Mouse (Mus musculus) liver, embryonic 12.5 days (tissue): ENCODE data around the gene Klhl22. TPM values are rescaled to one million over a fixed set of nuclear protein-coding genes. Genes with fewer than 3 reads are reported as not detected.

ENCODE experiments used
- ATAC-seq: fragments of 200-750 bp; cut with Nextera tagmentation; 2 replicates; pipeline ENCODE4 v1.8.0; 2017; ENCODE audit warnings: moderate number of reproducible peaks, mild to moderate bottlenecking, moderate library complexity
- H3K27ac ChIP-seq: fragments of 300-500 bp; sonication (generic); 2 replicates; pipeline ENCODE4 v1.5.1; 2016; ENCODE audit warnings: mild to moderate bottlenecking
- H3K27me3 ChIP-seq: fragments of 300-500 bp; sonication (generic); replicated peaks from 2 replicates; pipeline ENCODE4 v1.6.1; 2016; ENCODE audit warnings: mild to moderate bottlenecking, moderate library complexity
- H3K36me3 ChIP-seq: fragments of 300-500 bp; sonication (generic); 2 replicates; pipeline ENCODE4 v1.6.1; 2016; ENCODE audit warnings: mild to moderate bottlenecking, moderate library complexity
- H3K4me1 ChIP-seq: fragments of 300-500 bp; sonication (generic); 2 replicates; pipeline ENCODE4 v1.6.1; 2016
- H3K4me2 ChIP-seq: fragments of 300-500 bp; sonication (generic); 2 replicates; pipeline ENCODE4 v1.6.1; 2016; ENCODE audit warnings: mild to moderate bottlenecking, moderate library complexity
- H3K4me3 ChIP-seq: fragments of 300-500 bp; sonication (generic); 2 replicates; pipeline ENCODE4 v1.5.1; 2016; ENCODE audit warnings: mild to moderate bottlenecking, moderate library complexity
- H3K9ac ChIP-seq: fragments of 300-500 bp; sonication (generic); 2 replicates; pipeline ENCODE4 v1.6.1; 2016; ENCODE audit warnings: mild to moderate bottlenecking, moderate library complexity
- H3K9me3 ChIP-seq: fragments of 300-500 bp; sonication (generic); replicated peaks from 2 replicates; pipeline ENCODE4 v1.6.1; 2016; ENCODE audit warnings: mild to moderate bottlenecking, moderate library complexity
- WGBS: fragments of 180-500 bp; shearing (Covaris S2); methylation state at CpG from one replicate; pipeline ENCODE4 v1.1.7; 2016; ENCODE audit not compliant: insufficient replicate concordance; 5-methylcytosine and 5-hydroxymethylcytosine counted together
- polyA plus RNA-seq: library from polyadenylated mRNA; unstranded; fragments of >200 nt; fragmentation: Nextera tagmentation; extraction: Ambion mirVana; gene quantifications from 2 replicates; pipeline ENCODE4 v1.2.1, GENCODE M21; 2016

Gene Klhl22
- 23.5 and 24.0 TPM in 2 replicates for polyA plus RNA-seq

- Histone ChIP-seq H3K27ac (peak within 1 kb of the TSS; percentile 72), H3K36me3 (peaks cover 4% of the 10 kb centered on the region; the same call in 1 of the 2 replicates), H3K4me3 (peak within 1 kb of the TSS; percentile 67), H3K27me3 (peaks cover 10% of the 10 kb centered on the region; the same call in 1 of the 2 replicates), H3K4me2 (peak within 1 kb of the TSS; percentile 96), H3K4me1 (peaks cover 53% of the 10 kb centered on the region), H3K9ac (peak within 1 kb of the TSS; percentile 83), H3K9me3 (no peaks in the 10 kb centered on the region)
- peak; percentile 78 for ATAC-seq
- WGBS: under 1% methylated on average over 27 of the region's 28 CpGs
Observed at GRCm38 (mm10) chr16:17759344-17759773, at the start of gene Klhl22. TSS of gene Klhl22 (plus strand) at chr16:17759618.

GRCm38 (mm10) chr16:17717791-17718190, 41.6 kb upstream of the Klhl22 start:
- H3K27ac ChIP-seq: no peak overlapping the region
- H3K9me3 ChIP-seq: no peaks in the 10 kb centered on the region
- no peak overlapping the region for H3K9ac ChIP-seq
- peaks cover 4% of the 10 kb centered on the region; the same call in 1 of the 2 replicates for H3K36me3 ChIP-seq
- no peak overlapping the region for H3K4me3 ChIP-seq
- peaks cover 30% of the 10 kb centered on the region for H3K4me1 ChIP-seq
- ATAC-seq: no peak
- H3K4me2 ChIP-seq: no peak overlapping the region
- H3K27me3 ChIP-seq: no peaks in the 10 kb centered on the region
- WGBS: 72% methylated on average over 1 of the region's 1 CpGs

- H3K27me3 ChIP-seq: no peaks in the 10 kb centered on the region; the same call in 1 of the 2 replicates
- H3K4me2 ChIP-seq: peak overlapping the region; percentile 94
- no peak for ATAC-seq
- peak overlapping the region; percentile 92 for H3K9ac ChIP-seq
- H3K4me1 ChIP-seq: peaks cover 32% of the 10 kb centered on the region
- no peaks in the 10 kb centered on the region for H3K9me3 ChIP-seq
- WGBS: 50% methylated on average over 9 of the region's 9 CpGs
- no peaks in the 10 kb centered on the region for H3K36me3 ChIP-seq
- no peak overlapping the region for H3K27ac ChIP-seq
- H3K4me3 ChIP-seq: peak overlapping the region; percentile 89
Observed at GRCm38 (mm10) chr16:17721114-17721808, 38.2 kb upstream of the Klhl22 start.

GRCm38 (mm10) chr16:17721822-17722460, 37.5 kb upstream of the Klhl22 start:
- WGBS: 3% methylated on average over 10 of the region's 10 CpGs
- ATAC-seq: no peak
- H3K36me3 ChIP-seq: no peaks in the 10 kb centered on the region

GRCm38 (mm10) chr16:17722461-17723324, 36.7 kb upstream of the Klhl22 start:
- H3K36me3 ChIP-seq: no peaks in the 10 kb centered on the region
- ATAC-seq: peak; percentile 87
- peaks cover 33% of the 10 kb centered on the region for H3K4me1 ChIP-seq
- peak overlapping the region; percentile 82 for H3K27ac ChIP-seq
- peak overlapping the region; percentile 94 for H3K4me2 ChIP-seq
- no peaks in the 10 kb centered on the region for H3K9me3 ChIP-seq
- no peaks in the 10 kb centered on the region; the same call in 1 of the 2 replicates for H3K27me3 ChIP-seq
- H3K4me3 ChIP-seq: peak overlapping the region; percentile 89
- WGBS: 2% methylated on average over 44 of the region's 44 CpGs
- peak overlapping the region; percentile 92 for H3K9ac ChIP-seq

More at GRCm38 (mm10) chr16:17721822-17722460, 37.5 kb upstream of the Klhl22 start:
- peak overlapping the region; percentile 89 for H3K4me3 ChIP-seq
- no peaks in the 10 kb centered on the region for H3K9me3 ChIP-seq
- peaks cover 37% of the 10 kb centered on the region for H3K4me1 ChIP-seq
- H3K4me2 ChIP-seq: peak overlapping the region; percentile 94
- peak overlapping the region; percentile 92 for H3K9ac ChIP-seq
- H3K27ac ChIP-seq: peak overlapping the region; percentile 82; the same call in 1 of the 2 replicates
- no peaks in the 10 kb centered on the region; the same call in 1 of the 2 replicates for H3K27me3 ChIP-seq

DNA sequence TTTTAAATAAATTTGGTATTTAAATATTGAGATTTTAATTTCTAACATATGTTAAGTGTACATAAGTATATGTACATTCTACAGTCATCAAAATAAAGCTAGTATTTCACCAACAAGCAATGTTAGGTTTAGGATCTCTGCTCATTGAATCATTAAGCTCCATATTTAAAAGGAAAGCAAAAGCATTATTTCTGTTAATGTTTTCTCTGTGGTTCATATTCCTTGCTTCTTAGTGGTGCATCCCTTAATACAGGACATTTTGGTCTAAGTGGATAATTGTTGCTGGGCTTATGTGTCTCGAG, 36.1 kb upstream of the Klhl22 start:
- no peak for ATAC-seq
- Histone ChIP-seq H3K9ac (no peak overlapping the region), H3K36me3 (no peaks in the 10 kb centered on the region), H3K4me2 (peak overlapping the region; percentile 94), H3K27me3 (no peaks in the 10 kb centered on the region; the same call in 1 of the 2 replicates), H3K4me3 (peak overlapping the region; percentile 89; the same call in 1 of the 2 replicates), H3K4me1 (peaks cover 31% of the 10 kb centered on the region), H3K9me3 (no peaks in the 10 kb centered on the region), H3K27ac (no peak overlapping the region)
- WGBS: 55% methylated on average over 1 of the region's 1 CpGs

DNA sequence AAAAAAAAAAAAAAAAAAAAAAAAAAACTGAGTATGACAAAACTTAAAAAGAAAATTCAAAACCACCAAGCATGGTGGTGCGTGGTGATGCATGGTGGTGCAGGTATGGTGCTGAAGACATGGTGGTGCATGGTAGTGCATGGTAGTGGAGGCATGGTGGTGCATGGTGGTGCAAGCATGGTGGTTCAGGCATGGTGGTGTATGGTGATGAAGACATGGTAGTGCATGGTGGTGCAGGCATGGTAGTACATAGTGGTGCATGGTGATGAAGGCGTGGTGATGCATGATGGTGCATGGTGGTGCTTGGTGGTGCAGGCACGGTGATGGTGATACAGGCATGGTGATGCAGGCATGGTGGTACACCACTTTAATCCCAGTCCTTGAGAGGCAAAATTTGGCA, 35.0 kb upstream of the Klhl22 start:
- 90% methylated on average over 3 of the region's 3 CpGs for WGBS
- Histone ChIP-seq H3K36me3 (no peaks in the 10 kb centered on the region), H3K9me3 (no peaks in the 10 kb centered on the region), H3K9ac (no peak overlapping the region), H3K4me3 (no peak overlapping the region), H3K4me1 (peaks cover 31% of the 10 kb centered on the region), H3K27me3 (no peaks in the 10 kb centered on the region; the same call in 1 of the 2 replicates), H3K27ac (no peak overlapping the region), H3K4me2 (no peak overlapping the region)
- ATAC-seq: no peak

DNA sequence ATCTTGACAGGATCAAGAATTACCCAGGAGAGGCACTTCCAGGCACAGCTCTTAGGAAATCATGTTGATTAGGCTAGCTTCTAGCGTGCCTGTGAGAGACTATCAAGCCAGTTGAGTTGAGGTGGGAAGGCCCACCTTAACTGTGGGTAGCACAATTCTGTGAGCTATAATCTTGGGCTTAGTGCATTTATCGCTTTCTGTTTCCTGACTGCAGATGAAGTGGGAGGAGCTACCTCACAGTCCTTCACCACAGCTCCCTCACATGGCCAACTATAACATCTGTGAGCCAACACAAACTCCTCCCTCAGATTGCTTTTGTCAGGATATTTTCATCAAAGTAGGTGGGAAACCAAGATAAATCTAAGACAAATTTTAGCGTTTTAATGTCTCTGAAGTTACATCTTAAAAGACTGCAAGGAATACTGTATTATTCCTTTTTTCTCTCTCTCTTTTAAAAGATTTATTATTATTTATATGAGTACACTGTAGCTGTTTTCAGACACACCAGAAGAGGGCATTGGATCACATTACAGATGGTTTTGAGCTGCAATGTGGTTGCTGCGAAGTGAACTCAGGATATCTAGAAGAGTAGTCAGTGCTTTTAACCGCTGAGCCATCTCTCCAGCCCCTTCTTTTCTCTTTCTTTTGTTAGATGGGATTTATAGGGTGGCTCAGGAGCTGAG, 32.1 kb upstream of the Klhl22 start:
- peak overlapping the region; percentile 48 for H3K4me2 ChIP-seq
- H3K36me3 ChIP-seq: no peaks in the 10 kb centered on the region
- peaks cover 10% of the 10 kb centered on the region for H3K4me1 ChIP-seq
- peak overlapping the region; percentile 54 for H3K27ac ChIP-seq
- no peak overlapping the region for H3K4me3 ChIP-seq
- H3K27me3 ChIP-seq: peaks cover 9% of the 10 kb centered on the region
- H3K9me3 ChIP-seq: no peaks in the 10 kb centered on the region
- peak overlapping the region; percentile 31; the same call in 1 of the 2 replicates for H3K9ac ChIP-seq
- peak; percentile 60; the same call in 1 of the 2 replicates for ATAC-seq
- 12% methylated on average over 5 of the region's 5 CpGs for WGBS

- no peak overlapping the region for H3K9ac ChIP-seq
- peaks cover 7% of the 10 kb centered on the region for H3K4me1 ChIP-seq
- peaks cover 35% of the 10 kb centered on the region for H3K27me3 ChIP-seq
- H3K27ac ChIP-seq: no peak overlapping the region
- no peak for ATAC-seq
- H3K4me2 ChIP-seq: no peak overlapping the region
- no peak overlapping the region for H3K4me3 ChIP-seq
- no peaks in the 10 kb centered on the region for H3K9me3 ChIP-seq
- H3K36me3 ChIP-seq: no peaks in the 10 kb centered on the region
Observed at GRCm38 (mm10) chr16:17729974-17730373, 29.4 kb upstream of the Klhl22 start.

DNA sequence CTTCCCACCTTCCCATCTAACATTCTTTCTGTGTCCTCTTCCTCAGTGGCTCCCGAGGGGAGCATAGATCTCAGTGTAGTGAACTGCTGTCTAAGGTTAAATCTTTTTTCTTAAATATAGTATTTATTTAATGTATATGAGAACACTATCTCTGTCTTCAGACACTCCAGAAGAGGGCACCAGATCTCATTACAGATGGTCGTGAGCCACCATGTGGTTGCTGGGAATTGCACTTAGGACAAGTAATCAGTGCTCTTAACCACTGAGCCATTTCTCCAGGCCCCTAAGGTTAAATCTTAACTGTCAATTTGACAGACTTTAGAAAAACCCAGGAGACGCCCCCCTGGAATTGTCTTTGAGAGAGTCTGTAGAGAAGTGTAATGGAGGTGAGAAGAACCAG, 27.4 kb upstream of the Klhl22 start:
- no peak overlapping the region for H3K4me3 ChIP-seq
- H3K36me3 ChIP-seq: no peaks in the 10 kb centered on the region
- no peak overlapping the region for H3K27ac ChIP-seq
- H3K9me3 ChIP-seq: no peaks in the 10 kb centered on the region
- H3K4me2 ChIP-seq: no peak overlapping the region
- ATAC-seq: no peak
- WGBS: 19% methylated on average over 3 of the region's 3 CpGs
- no peak overlapping the region for H3K9ac ChIP-seq
- H3K27me3 ChIP-seq: peaks cover 52% of the 10 kb centered on the region
- H3K4me1 ChIP-seq: peaks cover 2% of the 10 kb centered on the region

- no peak overlapping the region for H3K4me3 ChIP-seq
- ATAC-seq: no peak
- no peaks in the 10 kb centered on the region for H3K9me3 ChIP-seq
- H3K9ac ChIP-seq: no peak overlapping the region
- 59% methylated on average over 6 of the region's 6 CpGs for WGBS
- H3K4me2 ChIP-seq: no peak overlapping the region
- no peaks in the 10 kb centered on the region; the same call in 1 of the 2 replicates for H3K4me1 ChIP-seq
- H3K27me3 ChIP-seq: peaks cover 54% of the 10 kb centered on the region
- H3K27ac ChIP-seq: no peak overlapping the region
- H3K36me3 ChIP-seq: no peaks in the 10 kb centered on the region
Observed at GRCm38 (mm10) chr16:17732431-17732830, 27.0 kb upstream of the Klhl22 start.
